Mouse (Mus musculus) ES-Bruce4 (cell line): ENCODE data around the gene Zfp839. TPM values are rescaled to one million over a fixed set of nuclear protein-coding genes. Genes with fewer than 3 reads are reported as not detected.

Experiments
- H3K27ac ChIP-seq: 2 replicates; pipeline ENCODE4 v1.5.1; 2012; ENCODE audit warnings: low read length, inconsistent platforms; ENCODE audit not compliant: insufficient read depth
- H3K27me3 ChIP-seq: 2 replicates; pipeline ENCODE4 v1.6.1; 2012; ENCODE audit warnings: mild to moderate bottlenecking, low read length, inconsistent platforms; ENCODE audit not compliant: control insufficient read depth, poor library complexity, insufficient read depth, severe bottlenecking
- H3K36me3 ChIP-seq: 2 replicates; pipeline ENCODE4 v1.6.1; 2012; ENCODE audit warnings: inconsistent platforms, mild to moderate bottlenecking, low read length, moderate library complexity; ENCODE audit not compliant: control insufficient read depth, poor library complexity, insufficient read depth, severe bottlenecking
- H3K4me1 ChIP-seq: one replicate; pipeline ENCODE4 v1.8.1; 2011; ENCODE audit warnings: low read length; ENCODE audit not compliant: control insufficient read depth, insufficient read depth
- H3K4me3 ChIP-seq: 2 replicates; pipeline ENCODE4 v1.5.1; 2011; ENCODE audit warnings: low read depth, mild to moderate bottlenecking, low read length
- H3K9ac ChIP-seq: 2 replicates; pipeline ENCODE4 v1.6.1; 2012; ENCODE audit warnings: low read depth, mild to moderate bottlenecking, inconsistent platforms; ENCODE audit not compliant: poor library complexity, severe bottlenecking
- H3K9me3 ChIP-seq: replicated peaks from 2 replicates; pipeline ENCODE4 v1.6.1; 2012; ENCODE audit warnings: mild to moderate bottlenecking, low read length, inconsistent platforms; ENCODE audit not compliant: control insufficient read depth, poor library complexity, insufficient read depth, severe bottlenecking
- CTCF ChIP-seq: IDR thresholded peaks from one replicate; pipeline ENCODE4 v1.8.1; 2011; ENCODE audit warnings: low read depth, low read length
- EP300 ChIP-seq: IDR thresholded peaks from 2 replicates; pipeline ENCODE4 v1.6.1; 2011; ENCODE audit warnings: low read depth, low read length; ENCODE audit not compliant: insufficient read depth
- POLR2A ChIP-seq: IDR thresholded peaks from one replicate; pipeline ENCODE4 v1.8.1; 2011; ENCODE audit warnings: low read length; ENCODE audit not compliant: insufficient read depth
- polyA plus RNA-seq: library from polyadenylated mRNA; stranded (reverse); fragments of >200 nt; gene quantifications from 2 replicates; pipeline ENCODE4 v1.2.4, GENCODE M21; 2011; ENCODE audit warnings: low read depth; ENCODE audit not compliant: missing spikeins, insufficient read depth, insufficient read length

The Zfp839 gene
- polyA plus RNA-seq, 1 experiment = 12.6 TPM

DNA sequence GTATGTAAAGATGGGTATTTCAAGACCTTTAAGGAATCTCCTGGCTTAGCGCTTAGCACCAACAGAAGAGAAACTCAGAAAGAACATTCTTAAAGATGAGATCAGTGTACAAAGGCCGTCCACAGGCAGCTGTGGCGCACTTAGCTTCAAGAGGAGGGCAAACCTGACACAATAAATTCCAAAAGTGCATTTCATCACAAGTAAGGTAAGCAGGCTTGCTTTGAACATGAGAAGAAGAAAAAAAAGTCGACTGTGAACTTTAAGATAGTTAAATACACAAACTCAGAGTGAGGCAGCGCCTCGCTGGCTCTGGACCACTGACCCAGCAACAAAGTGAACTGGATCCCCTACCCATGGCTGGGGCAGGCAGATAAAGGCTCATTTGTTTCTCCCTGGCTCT is 13.3 kb upstream of the Zfp839 start:
- peak overlapping the region; percentile 55 for H3K4me3 ChIP-seq
- H3K27ac ChIP-seq = peak overlapping the region; percentile 98
- TF ChIP-seq CTCF (no peak), EP300 (no peak), POLR2A (no peak)
- no peaks in the 10 kb centered on the region for H3K27me3 ChIP-seq
- H3K4me1 ChIP-seq = peaks cover 6% of the 10 kb centered on the region
- no peaks in the 10 kb centered on the region for H3K36me3 ChIP-seq
- H3K9ac ChIP-seq = peak overlapping the region; percentile 79
- no peaks in the 10 kb centered on the region for H3K9me3 ChIP-seq

GRCm38 (mm10) chr12:110837192-110837841 is 12.7 kb upstream of the Zfp839 start:
- H3K27ac ChIP-seq = peak overlapping the region; percentile 98
- H3K27me3 ChIP-seq = no peaks in the 10 kb centered on the region
- H3K36me3 ChIP-seq = no peaks in the 10 kb centered on the region
- H3K9me3 ChIP-seq = no peaks in the 10 kb centered on the region
- H3K9ac ChIP-seq = peak overlapping the region; percentile 79
- TF ChIP-seq EP300 = peak; percentile 95
- no peak for TF ChIP-seq CTCF
- no peak for TF ChIP-seq POLR2A
- H3K4me3 ChIP-seq = peak overlapping the region; percentile 55
- H3K4me1 ChIP-seq = peaks cover 6% of the 10 kb centered on the region

GRCm38 (mm10) chr12:110837850-110838249 is 12.2 kb upstream of the Zfp839 start:
- no peaks in the 10 kb centered on the region for H3K9me3 ChIP-seq
- H3K4me3 ChIP-seq = peak overlapping the region; percentile 43; the same call in 1 of the 2 replicates
- H3K27me3 ChIP-seq = no peaks in the 10 kb centered on the region
- H3K4me1 ChIP-seq = peaks cover 6% of the 10 kb centered on the region
- TF ChIP-seq CTCF (no peak), EP300 (no peak), POLR2A (no peak)
- peak overlapping the region; percentile 31; the same call in 1 of the 2 replicates for H3K9ac ChIP-seq
- H3K36me3 ChIP-seq = no peaks in the 10 kb centered on the region
- H3K27ac ChIP-seq = peak overlapping the region; percentile 98

- Histone ChIP-seq H3K4me1 (peaks cover 3% of the 10 kb centered on the region), H3K27ac (no peak within 1 kb of the TSS), H3K9ac (peak within 1 kb of the TSS; percentile 71), H3K4me3 (peak within 1 kb of the TSS; percentile 91), H3K27me3 (no peaks in the 10 kb centered on the region), H3K36me3 (no peaks in the 10 kb centered on the region), H3K9me3 (no peaks in the 10 kb centered on the region)
- TF ChIP-seq EP300 = peak; percentile 38; the same call in 1 of the 2 replicates
- TF ChIP-seq POLR2A = no peak
Observed at GRCm38 (mm10) chr12:110840348-110841198, 9.5 kb upstream of the Zfp839 start, which contains the start of gene Mok. Gene Mok, minus strand, starts transcription at chr12:110840939.

DNA sequence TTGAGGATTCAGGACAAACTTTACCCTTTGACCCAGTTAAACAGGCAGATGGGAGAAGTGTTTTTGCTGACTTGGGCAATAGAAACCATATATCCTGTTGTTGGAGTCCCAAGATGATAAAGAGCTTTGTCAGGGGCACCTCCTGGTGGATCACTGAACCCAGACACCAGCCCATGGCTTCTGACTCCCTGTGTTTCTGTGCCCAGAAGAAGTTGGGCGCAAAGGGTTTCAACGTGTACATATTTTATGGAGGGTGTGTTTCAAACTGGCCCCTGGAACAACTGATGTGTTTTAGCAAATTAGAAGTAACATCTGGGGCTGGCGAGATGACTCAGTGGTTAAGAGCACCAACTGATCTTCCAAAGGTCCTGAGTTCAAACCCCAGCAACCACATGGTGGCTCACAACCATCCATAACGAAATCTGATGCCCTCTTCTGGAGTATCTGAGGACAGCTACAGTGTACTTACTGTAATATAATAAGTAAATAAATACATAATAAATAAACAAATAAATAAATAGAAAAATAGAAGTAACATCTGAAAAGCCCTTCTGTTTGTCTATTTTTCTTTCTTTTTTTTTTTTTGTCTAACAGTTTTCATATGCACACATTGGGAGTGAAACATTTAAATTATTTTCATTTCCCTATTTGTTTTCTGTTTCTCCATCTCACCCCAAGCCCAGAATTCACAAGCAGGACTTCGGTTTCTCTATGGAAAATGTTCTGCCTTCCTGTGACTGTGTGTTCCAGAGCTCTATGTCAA is 8.1 kb upstream of the Zfp839 start:
- no peak overlapping the region for H3K4me3 ChIP-seq
- TF ChIP-seq POLR2A = no peak
- TF ChIP-seq CTCF = no peak
- no peak for TF ChIP-seq EP300
- H3K9me3 ChIP-seq = no peaks in the 10 kb centered on the region

More for the DNA sequence above, 8.1 kb upstream of the Zfp839 start:
- Histone ChIP-seq H3K4me1 (no peaks in the 10 kb centered on the region), H3K27ac (no peak overlapping the region), H3K36me3 (no peaks in the 10 kb centered on the region), H3K9ac (no peak overlapping the region), H3K27me3 (no peaks in the 10 kb centered on the region)
